In genomic region chr12:58454828-58455227, GRCm38 (mm10) we compare ENCODE assay signal across 17 mouse cellular contexts.
"Had no signal": no experiment of that assay in that cellular context is flagged by ENCODE, and none has a peak within 500 bp of the region (broad histone marks: within the 10 kb centered on the region; RNA-seq: fewer than 3 reads in every experiment).

No protein-coding gene starts in this region.

- DNase-seq: kidney, adult 11 months; kidney, adult 8-10 months; kidney, postnatal 10 days; kidney, postnatal 36 days; liver, embryonic 13.5 days; lung, adult 2 months; lung, postnatal 14 days; lung, postnatal 4 days; right cerebral cortex, postnatal 25 days; thymus, adult 2 months; thymus, postnatal 14 days; thymus, postnatal 4 days had no signal

- H3K27me3 ChIP-seq: kidney, embryonic 15.5 days; liver, embryonic 13.5 days; midbrain, embryonic 15.5 days; neural tube, embryonic 12.5 days; neural tube, embryonic 15.5 days had no signal

- H3K36me3 ChIP-seq: kidney, embryonic 15.5 days; liver, embryonic 13.5 days; midbrain, embryonic 15.5 days; neural tube, embryonic 12.5 days; neural tube, embryonic 15.5 days had no signal

- H3K27ac ChIP-seq: kidney, embryonic 15.5 days; liver, embryonic 13.5 days; midbrain, embryonic 15.5 days; neural tube, embryonic 12.5 days; neural tube, embryonic 15.5 days; stomach, postnatal 0 days had no signal

- H3K4me1 ChIP-seq: kidney, embryonic 15.5 days; liver, embryonic 13.5 days; midbrain, embryonic 15.5 days; neural tube, embryonic 12.5 days; neural tube, embryonic 15.5 days had no signal

- H3K4me3 ChIP-seq: kidney, embryonic 15.5 days; liver, embryonic 13.5 days; midbrain, embryonic 15.5 days; neural tube, embryonic 12.5 days; neural tube, embryonic 15.5 days had no signal

- H3K9me3 ChIP-seq: kidney, embryonic 15.5 days; liver, embryonic 13.5 days; midbrain, embryonic 15.5 days; neural tube, embryonic 12.5 days; neural tube, embryonic 15.5 days had no signal
